ENCODE assay signal across 8 mouse cellular contexts in genomic region chr16:93832451-93833276, GRCm38 (mm10). TPM values are rescaled to one million over a fixed set of nuclear protein-coding genes. Genes with fewer than 3 reads are reported as not detected.
DNase-seq lines count a peak whose midpoint lies in the region; ATAC-seq lines count a peak whose summit lies in the region.

No protein-coding gene starts in this region.

- H3K27ac ChIP-seq in liver, embryonic 15.5 days (replicated peaks) = peak overlapping the region; percentile 99

- peak overlapping the region; percentile 92 for H3K4me2 ChIP-seq in liver, embryonic 15.5 days

- H3K36me3 ChIP-seq in liver, embryonic 15.5 days (replicated peaks) = 0 out of 2 replicates have a peak, but pooled peaks cover 15% of the 10 kb centered on the region

- no peaks in the 10 kb centered on the region for H3K9me3 ChIP-seq in liver, embryonic 15.5 days (replicated peaks)

- peak; percentile 41 for DNase-seq in urinary bladder, postnatal 25 days (ENCODE audit: low spot score)
- no peak for DNase-seq in urinary bladder, postnatal 10 days (ENCODE audit: low spot score)
- peak; percentile 68 for DNase-seq in cerebellum, adult 9-10 months
- peak; percentile 23 to 36 for DNase-seq in frontal cortex, postnatal 14 days (ENCODE audit: low spot score in 2 of 2)
- DNase-seq in kidney, adult 11 months = peak; percentile 63
- DNase-seq in natural killer cell, adult 2 months (ENCODE audit: low spot score in 2 of 2) = peak; percentile 42 to 53
- DNase-seq in urinary bladder, postnatal 36 days (ENCODE audit: low spot score in 2 of 2) = peak; percentile 31 to 48

- 0 out of 2 replicates have a peak, but pooled peaks cover 6% of the 10 kb centered on the region for H3K27me3 ChIP-seq in liver, embryonic 15.5 days

- H3K4me3 ChIP-seq in liver, embryonic 15.5 days (replicated peaks) = peak overlapping the region; percentile 99

- H3K9ac ChIP-seq in liver, embryonic 15.5 days = peak overlapping the region; percentile 98

- peak; percentile 77 for ATAC-seq in liver, embryonic 15.5 days (ENCODE audit: insufficient read depth)

- WGBS in liver, embryonic 15.5 days (ENCODE audit: insufficient replicate concordance) = under 1% methylated on average over 65 of the region's 69 CpGs

- H3K4me1 ChIP-seq in liver, embryonic 15.5 days (replicated peaks) = peaks cover 47% of the 10 kb centered on the region

RNA-seq across cellular contexts. Expression of gene Morc3, which starts 0.7 kb away (rescaled TPM):
- polyA plus RNA-seq in liver, embryonic 15.5 days (2015; fragmentation: Nextera tagmentation; extraction: Ambion mirVana) = 16.0 and 16.1 TPM in 2 replicates

RNA-seq across cellular contexts. Expression of gene Chaf1b, which starts 51.0 kb away (rescaled TPM):
- polyA plus RNA-seq in liver, embryonic 15.5 days (2015; fragmentation: Nextera tagmentation; extraction: Ambion mirVana) = 40.1 and 40.3 TPM in 2 replicates
